Mouse (Mus musculus) neural tube, embryonic 13.5 days (tissue): ENCODE data around the gene Anapc7. TPM values are rescaled to one million over a fixed set of nuclear protein-coding genes. Genes with fewer than 3 reads are reported as not detected.

ENCODE experiments used
- ATAC-seq: fragments of 200-750 bp; cut with Nextera tagmentation; 2 replicates; pipeline ENCODE4 v1.8.0; 2017; ENCODE audit warnings: low read depth, mild to moderate bottlenecking, moderate TSS enrichment, moderate library complexity
- H3K27ac ChIP-seq: fragments of 300-500 bp; sonication (generic); replicated peaks from 2 replicates; pipeline ENCODE4 v1.5.1; 2015; ENCODE audit warnings: moderate library complexity, mild to moderate bottlenecking, inconsistent platforms
- H3K27me3 ChIP-seq: fragments of 300-500 bp; sonication (generic); 2 replicates; pipeline ENCODE4 v1.6.1; 2015; ENCODE audit warnings: mild to moderate bottlenecking, inconsistent platforms
- H3K36me3 ChIP-seq: fragments of 300-500 bp; sonication (generic); 2 replicates; pipeline ENCODE4 v1.6.1; 2015; ENCODE audit warnings: mild to moderate bottlenecking, inconsistent platforms
- H3K4me1 ChIP-seq: fragments of 300-500 bp; sonication (generic); replicated peaks from 2 replicates; pipeline ENCODE4 v1.6.1; 2015; ENCODE audit warnings: inconsistent platforms
- H3K4me2 ChIP-seq: fragments of 300-500 bp; sonication (generic); 2 replicates; pipeline ENCODE4 v1.6.1; 2015; ENCODE audit warnings: inconsistent platforms, mild to moderate bottlenecking, moderate library complexity
- H3K4me3 ChIP-seq: fragments of 300-500 bp; sonication (generic); 2 replicates; pipeline ENCODE4 v1.5.1; 2015; ENCODE audit warnings: mild to moderate bottlenecking, inconsistent platforms
- H3K9ac ChIP-seq: fragments of 300-500 bp; sonication (generic); 2 replicates; pipeline ENCODE4 v1.6.1; 2015; ENCODE audit warnings: moderate library complexity, mild to moderate bottlenecking, inconsistent platforms
- H3K9me3 ChIP-seq: fragments of 300-500 bp; sonication (generic); 2 replicates; pipeline ENCODE4 v1.6.1; 2016; ENCODE audit warnings: inconsistent platforms
- WGBS: fragments of 180-500 bp; shearing (Covaris S2); methylation state at CpG from one replicate; pipeline ENCODE4 v1.1.7; 2015; 5-methylcytosine and 5-hydroxymethylcytosine counted together
- polyA plus RNA-seq: library from polyadenylated mRNA; unstranded; fragments of >200 nt; fragmentation: Nextera tagmentation; extraction: Ambion mirVana; gene quantifications from 2 replicates; pipeline ENCODE4 v1.2.1, GENCODE M21; 2015

The Anapc7 gene
- polyA plus RNA-seq, 1 experiment from 2014 or later, result 47.8 TPM

GRCm38 (mm10) chr5:122439400-122440094, 18.1 kb downstream of the Anapc7 start:
- Histone ChIP-seq H3K27me3 (no peaks in the 10 kb centered on the region), H3K9ac (no peak overlapping the region), H3K9me3 (no peaks in the 10 kb centered on the region), H3K4me2 (no peak overlapping the region), H3K4me3 (no peak overlapping the region), H3K27ac (no peak overlapping the region; the same call in 1 of the 2 replicates), H3K4me1 (no peaks in the 10 kb centered on the region), H3K36me3 (peaks cover 100% of the 10 kb centered on the region)
- ATAC-seq, result no peak
- 90% methylated on average over 19 of the region's 19 CpGs for WGBS

GRCm38 (mm10) chr5:122440095-122440630, 18.7 kb downstream of the Anapc7 start:
- no peaks in the 10 kb centered on the region for H3K27me3 ChIP-seq
- H3K27ac ChIP-seq, result no peak overlapping the region
- H3K4me1 ChIP-seq, result no peaks in the 10 kb centered on the region
- no peak overlapping the region for H3K4me3 ChIP-seq
- H3K36me3 ChIP-seq, result peaks cover 100% of the 10 kb centered on the region
- no peak for ATAC-seq
- no peak overlapping the region for H3K4me2 ChIP-seq
- H3K9me3 ChIP-seq, result no peaks in the 10 kb centered on the region
- H3K9ac ChIP-seq, result no peak overlapping the region
- 92% methylated on average over 12 of the region's 12 CpGs for WGBS

- Histone ChIP-seq H3K4me1 (no peaks in the 10 kb centered on the region), H3K4me3 (no peak overlapping the region), H3K9ac (no peak overlapping the region), H3K27ac (no peak overlapping the region), H3K27me3 (no peaks in the 10 kb centered on the region), H3K9me3 (no peaks in the 10 kb centered on the region), H3K36me3 (peaks cover 84% of the 10 kb centered on the region), H3K4me2 (no peak overlapping the region)
- ATAC-seq, result no peak
- WGBS, result 97% methylated on average over 10 of the region's 10 CpGs
Measured at GRCm38 (mm10) chr5:122444492-122444891, 23.0 kb downstream of the Anapc7 start.

GRCm38 (mm10) chr5:122445051-122445610, 23.6 kb downstream of the Anapc7 start:
- 0 out of 2 replicates have a peak, but pooled peaks cover 4% of the 10 kb centered on the region for H3K4me1 ChIP-seq
- no peak overlapping the region for H3K9ac ChIP-seq
- no peak overlapping the region for H3K4me2 ChIP-seq
- no peak for ATAC-seq
- WGBS, result 90% methylated on average over 11 of the region's 11 CpGs
- no peak overlapping the region for H3K4me3 ChIP-seq
- H3K9me3 ChIP-seq, result no peaks in the 10 kb centered on the region
- peaks cover 78% of the 10 kb centered on the region for H3K36me3 ChIP-seq
- H3K27me3 ChIP-seq, result no peaks in the 10 kb centered on the region
- H3K27ac ChIP-seq, result no peak overlapping the region

GRCm38 (mm10) chr5:122447857-122448256, 26.4 kb downstream of the Anapc7 start:
- Histone ChIP-seq H3K27ac (no peak overlapping the region), H3K4me1 (0 out of 2 replicates have a peak, but pooled peaks cover 4% of the 10 kb centered on the region), H3K4me2 (no peak overlapping the region), H3K9ac (no peak overlapping the region), H3K27me3 (no peaks in the 10 kb centered on the region), H3K4me3 (no peak overlapping the region), H3K36me3 (peaks cover 71% of the 10 kb centered on the region), H3K9me3 (no peaks in the 10 kb centered on the region)
- no peak for ATAC-seq
- WGBS, result 95% methylated on average over 8 of the region's 8 CpGs

- Histone ChIP-seq H3K4me1 (0 out of 2 replicates have a peak, but pooled peaks cover 4% of the 10 kb centered on the region), H3K4me3 (no peak overlapping the region), H3K9ac (no peak overlapping the region), H3K27ac (no peak overlapping the region), H3K9me3 (no peaks in the 10 kb centered on the region), H3K4me2 (no peak overlapping the region), H3K27me3 (no peaks in the 10 kb centered on the region), H3K36me3 (peaks cover 71% of the 10 kb centered on the region)
- WGBS, result 75% methylated on average over 5 of the region's 5 CpGs
- ATAC-seq, result no peak
Measured at GRCm38 (mm10) chr5:122448869-122449268, 27.4 kb downstream of the Anapc7 start.

- no peak overlapping the region for H3K4me3 ChIP-seq
- H3K4me1 ChIP-seq, result 0 out of 2 replicates have a peak, but pooled peaks cover 4% of the 10 kb centered on the region
- H3K36me3 ChIP-seq, result peaks cover 71% of the 10 kb centered on the region
- H3K9me3 ChIP-seq, result no peaks in the 10 kb centered on the region
- no peak for ATAC-seq
- H3K9ac ChIP-seq, result no peak overlapping the region
- 29% methylated on average over 7 of the region's 7 CpGs for WGBS
- no peak overlapping the region for H3K27ac ChIP-seq
- no peaks in the 10 kb centered on the region for H3K27me3 ChIP-seq
- no peak overlapping the region for H3K4me2 ChIP-seq
Measured at GRCm38 (mm10) chr5:122449946-122450345, 28.5 kb downstream of the Anapc7 start.

GRCm38 (mm10) chr5:122450913-122451317, 29.4 kb downstream of the Anapc7 start:
- ATAC-seq, result no peak
- Histone ChIP-seq H3K4me2 (no peak overlapping the region), H3K27ac (no peak overlapping the region), H3K9ac (no peak overlapping the region), H3K4me3 (no peak overlapping the region), H3K27me3 (no peaks in the 10 kb centered on the region), H3K9me3 (no peaks in the 10 kb centered on the region), H3K4me1 (0 out of 2 replicates have a peak, but pooled peaks cover 4% of the 10 kb centered on the region), H3K36me3 (peaks cover 71% of the 10 kb centered on the region)
- WGBS, result 66% methylated on average over 5 of the region's 5 CpGs

- 0 out of 2 replicates have a peak, but pooled peaks cover 4% of the 10 kb centered on the region for H3K4me1 ChIP-seq
- no peaks in the 10 kb centered on the region for H3K9me3 ChIP-seq
- H3K4me2 ChIP-seq, result no peak overlapping the region
- no peak overlapping the region for H3K4me3 ChIP-seq
- no peaks in the 10 kb centered on the region for H3K27me3 ChIP-seq
- 88% methylated on average over 5 of the region's 5 CpGs for WGBS
- H3K36me3 ChIP-seq, result peaks cover 70% of the 10 kb centered on the region
- ATAC-seq, result no peak
- H3K27ac ChIP-seq, result no peak overlapping the region
- H3K9ac ChIP-seq, result no peak overlapping the region
Measured at GRCm38 (mm10) chr5:122451324-122451723, 29.8 kb downstream of the Anapc7 start.

GRCm38 (mm10) chr5:122452194-122452593, 30.7 kb downstream of the Anapc7 start:
- H3K36me3 ChIP-seq, result peaks cover 72% of the 10 kb centered on the region
- 79% methylated on average over 7 of the region's 7 CpGs for WGBS

GRCm38 (mm10) chr5:122453188-122453587, 31.7 kb downstream of the Anapc7 start:
- ATAC-seq, result no peak
- H3K4me2 ChIP-seq, result no peak overlapping the region
- H3K9ac ChIP-seq, result no peak overlapping the region
- no peak overlapping the region for H3K27ac ChIP-seq
- H3K4me1 ChIP-seq, result 0 out of 2 replicates have a peak, but pooled peaks cover 4% of the 10 kb centered on the region
- H3K9me3 ChIP-seq, result no peaks in the 10 kb centered on the region
- peaks cover 76% of the 10 kb centered on the region for H3K36me3 ChIP-seq
- H3K4me3 ChIP-seq, result no peak overlapping the region
- 82% methylated on average over 6 of the region's 6 CpGs for WGBS
- no peaks in the 10 kb centered on the region for H3K27me3 ChIP-seq

More at GRCm38 (mm10) chr5:122452194-122452593, 30.7 kb downstream of the Anapc7 start:
- 0 out of 2 replicates have a peak, but pooled peaks cover 4% of the 10 kb centered on the region for H3K4me1 ChIP-seq
- no peak overlapping the region for H3K4me3 ChIP-seq
- ATAC-seq, result no peak
- H3K9ac ChIP-seq, result no peak overlapping the region
- no peaks in the 10 kb centered on the region for H3K27me3 ChIP-seq
- no peaks in the 10 kb centered on the region for H3K9me3 ChIP-seq
- H3K4me2 ChIP-seq, result no peak overlapping the region
- H3K27ac ChIP-seq, result no peak overlapping the region

- Histone ChIP-seq H3K27ac (0 out of 2 replicates have a peak overlapping the region, but pooled peaks have one; percentile 9), H3K4me3 (no peak overlapping the region), H3K36me3 (peaks cover 84% of the 10 kb centered on the region), H3K9ac (no peak overlapping the region), H3K4me2 (no peak overlapping the region), H3K4me1 (0 out of 2 replicates have a peak, but pooled peaks cover 4% of the 10 kb centered on the region), H3K9me3 (no peaks in the 10 kb centered on the region), H3K27me3 (no peaks in the 10 kb centered on the region)
- ATAC-seq, result no peak
- 87% methylated on average over 4 of the region's 4 CpGs for WGBS
Measured at GRCm38 (mm10) chr5:122454442-122454841, 32.9 kb downstream of the Anapc7 start.
